Mouse (Mus musculus) liver, adult 2 months (tissue): Measurements from ENCODE around the gene Med9.

Experiments used
- CTCF ChIP-seq: fragments of 200-500 bp; IDR thresholded peaks from 2 replicates; pipeline ENCODE4 v1.5.1; 2011; ENCODE audit warnings: low read depth, low read length, control low read depth
- POLR2A ChIP-seq: fragments of 200-500 bp; IDR thresholded peaks from 2 replicates; pipeline ENCODE4 v1.6.1; 2011; ENCODE audit warnings: low read length, control low read depth; ENCODE audit not compliant: insufficient read depth; ENCODE audit errors: extremely low read depth

DNA sequence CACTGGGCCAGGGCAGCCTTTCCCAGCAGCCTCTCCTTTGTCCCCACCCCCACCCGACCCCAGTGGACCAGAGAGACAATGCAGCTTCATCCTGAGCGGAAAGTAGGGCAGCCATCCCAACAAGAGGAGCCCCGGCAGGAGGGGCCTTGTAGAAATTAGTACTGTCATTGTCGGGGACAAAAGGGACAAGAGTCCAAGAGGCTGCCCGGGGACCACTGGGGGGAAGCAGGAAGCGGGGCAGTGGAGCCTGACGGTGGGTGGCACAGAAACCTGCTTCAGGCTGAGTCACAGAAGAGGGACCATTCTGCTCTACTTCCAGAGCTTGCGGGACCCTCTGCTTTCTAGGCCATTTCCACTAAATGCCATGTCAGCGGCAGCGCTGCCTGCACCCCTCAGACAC, 27.2 kb downstream of the Med9 start:
- no peak for TF ChIP-seq POLR2A
- no peak for TF ChIP-seq CTCF
